Mouse (Mus musculus): Measurements from ENCODE around the gene Syngr2. TPM values are rescaled to one million over a fixed set of nuclear protein-coding genes. Genes with fewer than 3 reads are reported as not detected.

The Syngr2 gene
- polyA plus RNA-seq, 1 experiment, result 68.6 TPM

GRCm38 (mm10) chr11:117822728-117823241, 13.3 kb downstream of the Syngr2 start:
- Histone ChIP-seq H3K4me1 (ENCODE audit: control insufficient read depth, insufficient read depth, low read length) (peaks cover 27% of the 10 kb centered on the region), H3K4me3 (ENCODE audit: insufficient read depth, low read length) (no peak overlapping the region), H3K27ac (ENCODE audit: insufficient read depth, low read length) (peak overlapping the region; percentile 95)

GRCm38 (mm10) chr11:117823411-117823810, 13.9 kb downstream of the Syngr2 start:
- TF ChIP-seq CTCF (IDR thresholded peaks at IDR 0.05; ENCODE audit: borderline replicate concordance, insufficient read depth, low read length), result no peak
- TF ChIP-seq POLR2A (IDR thresholded peaks at IDR 0.05; ENCODE audit: low read depth, low read length), result no peak
- H3K4me1 ChIP-seq (ENCODE audit: control insufficient read depth, insufficient read depth, low read length), result peaks cover 30% of the 10 kb centered on the region
- H3K27ac ChIP-seq (ENCODE audit: insufficient read depth, low read length), result peak overlapping the region; percentile 95
- H3K4me3 ChIP-seq (ENCODE audit: insufficient read depth, low read length), result no peak overlapping the region

More at GRCm38 (mm10) chr11:117822728-117823241, 13.3 kb downstream of the Syngr2 start:
- TF ChIP-seq CTCF (IDR thresholded peaks at IDR 0.05; ENCODE audit: borderline replicate concordance, insufficient read depth, low read length) (no peak), POLR2A (IDR thresholded peaks at IDR 0.05; ENCODE audit: low read depth, low read length) (0 out of 2 replicates have a peak, but pooled peaks have one; percentile 24)

GRCm38 (mm10) chr11:117824060-117824969, 14.8 kb downstream of the Syngr2 start:
- Histone ChIP-seq H3K4me3 (ENCODE audit: insufficient read depth, low read length) (peak overlapping the region; percentile 65), H3K4me1 (ENCODE audit: control insufficient read depth, insufficient read depth, low read length) (peaks cover 37% of the 10 kb centered on the region), H3K27ac (ENCODE audit: insufficient read depth, low read length) (peak overlapping the region; percentile 47)
- peak; percentile 30; the same call in 1 of the 2 replicates for TF ChIP-seq POLR2A (IDR thresholded peaks at IDR 0.05; ENCODE audit: low read depth, low read length)
- peak; percentile 89 for TF ChIP-seq CTCF (IDR thresholded peaks at IDR 0.05; ENCODE audit: borderline replicate concordance, insufficient read depth, low read length)

GRCm38 (mm10) chr11:117825333-117826101, 16.0 kb downstream of the Syngr2 start, which contains the start of the genes Afmid and Tk1:
Gene Afmid, plus strand, starts transcription at chr11:117825924.
Gene Tk1, minus strand, starts transcription at chr11:117826092.
- Histone ChIP-seq H3K27ac (ENCODE audit: insufficient read depth, low read length) (peak within 1 kb of the TSS; percentile 95), H3K4me3 (ENCODE audit: insufficient read depth, low read length) (peak within 1 kb of the TSS; percentile 65), H3K4me1 (ENCODE audit: control insufficient read depth, insufficient read depth, low read length) (peaks cover 43% of the 10 kb centered on the region)
- TF ChIP-seq POLR2A (IDR thresholded peaks at IDR 0.05; ENCODE audit: low read depth, low read length), result peak; percentile 52
- no peak for TF ChIP-seq CTCF (IDR thresholded peaks at IDR 0.05; ENCODE audit: borderline replicate concordance, insufficient read depth, low read length)

GRCm38 (mm10) chr11:117826164-117826563, 16.7 kb downstream of the Syngr2 start:
- peaks cover 43% of the 10 kb centered on the region for H3K4me1 ChIP-seq (ENCODE audit: control insufficient read depth, insufficient read depth, low read length)
- peak overlapping the region; percentile 95 for H3K27ac ChIP-seq (ENCODE audit: insufficient read depth, low read length)
- no peak for TF ChIP-seq CTCF (IDR thresholded peaks at IDR 0.05; ENCODE audit: borderline replicate concordance, insufficient read depth, low read length)
- TF ChIP-seq POLR2A (IDR thresholded peaks at IDR 0.05; ENCODE audit: low read depth, low read length), result peak; percentile 31; the same call in 1 of the 2 replicates
- peak overlapping the region; percentile 65 for H3K4me3 ChIP-seq (ENCODE audit: insufficient read depth, low read length)

GRCm38 (mm10) chr11:117826916-117827315, 17.4 kb downstream of the Syngr2 start:
- peaks cover 43% of the 10 kb centered on the region for H3K4me1 ChIP-seq (ENCODE audit: control insufficient read depth, insufficient read depth, low read length)
- no peak overlapping the region for H3K27ac ChIP-seq (ENCODE audit: insufficient read depth, low read length)
- H3K4me3 ChIP-seq (ENCODE audit: insufficient read depth, low read length), result no peak overlapping the region
- TF ChIP-seq POLR2A (IDR thresholded peaks at IDR 0.05; ENCODE audit: low read depth, low read length), result no peak
- no peak for TF ChIP-seq CTCF (IDR thresholded peaks at IDR 0.05; ENCODE audit: borderline replicate concordance, insufficient read depth, low read length)

GRCm38 (mm10) chr11:117827386-117827785, 17.9 kb downstream of the Syngr2 start:
- no peak overlapping the region for H3K27ac ChIP-seq (ENCODE audit: insufficient read depth, low read length)
- peaks cover 41% of the 10 kb centered on the region for H3K4me1 ChIP-seq (ENCODE audit: control insufficient read depth, insufficient read depth, low read length)
- no peak overlapping the region for H3K4me3 ChIP-seq (ENCODE audit: insufficient read depth, low read length)
- TF ChIP-seq CTCF (IDR thresholded peaks at IDR 0.05; ENCODE audit: borderline replicate concordance, insufficient read depth, low read length), result no peak
- TF ChIP-seq POLR2A (IDR thresholded peaks at IDR 0.05; ENCODE audit: low read depth, low read length), result no peak

GRCm38 (mm10) chr11:117828149-117828887, 18.9 kb downstream of the Syngr2 start:
- Histone ChIP-seq H3K27ac (ENCODE audit: insufficient read depth, low read length) (peak overlapping the region; percentile 39), H3K4me1 (ENCODE audit: control insufficient read depth, insufficient read depth, low read length) (peaks cover 35% of the 10 kb centered on the region), H3K4me3 (ENCODE audit: insufficient read depth, low read length) (no peak overlapping the region)
- no peak for TF ChIP-seq POLR2A (IDR thresholded peaks at IDR 0.05; ENCODE audit: low read depth, low read length)
- TF ChIP-seq CTCF (IDR thresholded peaks at IDR 0.05; ENCODE audit: borderline replicate concordance, insufficient read depth, low read length), result no peak
